Mouse (Mus musculus): Measurements from ENCODE around the gene Tmem176a.

GRCm38 (mm10) chr6:48825016-48825415 lies 15.7 kb upstream of the Tmem176a start:
- TF ChIP-seq TAL1 (conservative IDR thresholded peaks at IDR 0.05; ENCODE audit: low read depth, low read length) (no peak), CTCF (IDR thresholded peaks at IDR 0.05; ENCODE audit: low read depth, low read length) (no peak), POLR2AphosphoS5 (IDR thresholded peaks at IDR 0.05; ENCODE audit: insufficient replicate concordance, low read depth, low read length) (no peak)

All from G1E (cell line).